Mouse (Mus musculus) stomach, embryonic 15.5 days (tissue): ENCODE data around the gene Selenov. TPM values are rescaled to one million over a fixed set of nuclear protein-coding genes. Genes with fewer than 3 reads are reported as not detected.

Experiments
- ATAC-seq: fragments of 200-750 bp; cut with Nextera tagmentation; 2 replicates; pipeline ENCODE4 v1.8.0; 2017; ENCODE audit warnings: low read depth, moderate number of reproducible peaks, moderate TSS enrichment; ENCODE audit not compliant: insufficient read depth, low FRiP score
- H3K27ac ChIP-seq: fragments of 300-500 bp; sonication (generic); 2 replicates; pipeline ENCODE4 v1.5.1; 2015; ENCODE audit warnings: mild to moderate bottlenecking, inconsistent platforms
- H3K27me3 ChIP-seq: fragments of 300-500 bp; sonication (generic); replicated peaks from 2 replicates; pipeline ENCODE4 v1.6.1; 2015; ENCODE audit warnings: inconsistent platforms
- H3K36me3 ChIP-seq: fragments of 300-500 bp; sonication (generic); 2 replicates; pipeline ENCODE4 v1.6.1; 2015; ENCODE audit warnings: inconsistent platforms
- H3K4me1 ChIP-seq: fragments of 300-500 bp; sonication (generic); 2 replicates; pipeline ENCODE4 v1.6.1; 2015; ENCODE audit warnings: inconsistent platforms
- H3K4me2 ChIP-seq: fragments of 300-500 bp; sonication (generic); 2 replicates; pipeline ENCODE4 v1.6.1; 2015; ENCODE audit warnings: mild to moderate bottlenecking, inconsistent platforms
- H3K4me3 ChIP-seq: fragments of 300-500 bp; sonication (generic); replicated peaks from 2 replicates; pipeline ENCODE4 v1.5.1; 2015; ENCODE audit warnings: inconsistent platforms
- H3K9ac ChIP-seq: fragments of 300-500 bp; sonication (generic); 2 replicates; pipeline ENCODE4 v1.6.1; 2015; ENCODE audit warnings: inconsistent platforms
- H3K9me3 ChIP-seq: fragments of 300-500 bp; sonication (generic); 2 replicates; pipeline ENCODE4 v1.6.1; 2016; ENCODE audit warnings: inconsistent platforms
- WGBS: fragments of 180-500 bp; shearing (Covaris S2); methylation state at CpG from one replicate; pipeline ENCODE4 v1.1.7; 2015; 5-methylcytosine and 5-hydroxymethylcytosine counted together
- polyA plus RNA-seq: library from polyadenylated mRNA; unstranded; fragments of >200 nt; fragmentation: Nextera tagmentation; extraction: Ambion mirVana; gene quantifications from 2 replicates; pipeline ENCODE4 v1.2.1, GENCODE M21; 2015

Selenov gene
- polyA plus RNA-seq, 1 experiment from 2014 or later, result 0.30 TPM

- peaks cover 7% of the 10 kb centered on the region for H3K4me1 ChIP-seq
- no peak for ATAC-seq
- H3K9ac ChIP-seq, result peak overlapping the region; percentile 82
- no peaks in the 10 kb centered on the region for H3K27me3 ChIP-seq
- WGBS, result 87% methylated on average over 7 of the region's 7 CpGs
- no peaks in the 10 kb centered on the region for H3K9me3 ChIP-seq
- H3K4me2 ChIP-seq, result peak overlapping the region; percentile 93
- H3K36me3 ChIP-seq, result no peaks in the 10 kb centered on the region
- H3K4me3 ChIP-seq, result peak overlapping the region; percentile 80
- H3K27ac ChIP-seq, result peak overlapping the region; percentile 80; the same call in 1 of the 2 replicates
Observed at GRCm38 (mm10) chr7:28278279-28278652, 12.7 kb downstream of the Selenov start.

- WGBS, result 5% methylated on average over 68 of the region's 68 CpGs
- ATAC-seq, result peak; percentile 76
- H3K27me3 ChIP-seq, result no peaks in the 10 kb centered on the region
Observed at GRCm38 (mm10) chr7:28277615-28278278, 13.2 kb downstream of the Selenov start, which contains the start of gene Eid2b. Eid2b (plus strand) TSS chr7:28277739.

GRCm38 (mm10) chr7:28277237-28277614 is 13.8 kb downstream of the Selenov start:
- WGBS, result 53% methylated on average over 8 of the region's 8 CpGs
- H3K27ac ChIP-seq, result no peak overlapping the region
- no peak overlapping the region for H3K9ac ChIP-seq
- H3K9me3 ChIP-seq, result no peaks in the 10 kb centered on the region
- no peak overlapping the region for H3K4me2 ChIP-seq
- ATAC-seq, result no peak
- H3K36me3 ChIP-seq, result no peaks in the 10 kb centered on the region
- peaks cover 7% of the 10 kb centered on the region for H3K4me1 ChIP-seq
- H3K27me3 ChIP-seq, result no peaks in the 10 kb centered on the region
- H3K4me3 ChIP-seq, result no peak overlapping the region

More at GRCm38 (mm10) chr7:28277615-28278278, 13.2 kb downstream of the Selenov start, which contains the start of gene Eid2b:
- H3K27ac ChIP-seq, result peak within 1 kb of the TSS; percentile 80
- no peaks in the 10 kb centered on the region for H3K36me3 ChIP-seq
- H3K9me3 ChIP-seq, result no peaks in the 10 kb centered on the region
- H3K4me3 ChIP-seq, result peak within 1 kb of the TSS; percentile 80
- peaks cover 7% of the 10 kb centered on the region for H3K4me1 ChIP-seq
- H3K4me2 ChIP-seq, result peak within 1 kb of the TSS; percentile 93
- H3K9ac ChIP-seq, result peak within 1 kb of the TSS; percentile 82

- 68% methylated on average over 3 of the region's 3 CpGs for WGBS
- no peaks in the 10 kb centered on the region for H3K9me3 ChIP-seq
Observed at GRCm38 (mm10) chr7:28271761-28272160, 19.2 kb downstream of the Selenov start.

GRCm38 (mm10) chr7:28269355-28269754 is 21.6 kb downstream of the Selenov start:
- peaks cover 7% of the 10 kb centered on the region; the same call in 1 of the 2 replicates for H3K36me3 ChIP-seq
- H3K4me1 ChIP-seq, result 0 out of 2 replicates have a peak, but pooled peaks cover 4% of the 10 kb centered on the region
- 92% methylated on average over 12 of the region's 12 CpGs for WGBS
- 0 out of 2 replicates have a peak overlapping the region, but pooled peaks have one; percentile 67 for H3K4me2 ChIP-seq
- H3K27ac ChIP-seq, result no peak overlapping the region
- no peak overlapping the region for H3K4me3 ChIP-seq
- no peaks in the 10 kb centered on the region for H3K27me3 ChIP-seq
- H3K9me3 ChIP-seq, result no peaks in the 10 kb centered on the region
- H3K9ac ChIP-seq, result no peak overlapping the region
- ATAC-seq, result no peak

More at GRCm38 (mm10) chr7:28271761-28272160, 19.2 kb downstream of the Selenov start:
- ATAC-seq, result no peak
- Histone ChIP-seq H3K9ac (no peak overlapping the region), H3K36me3 (peaks cover 7% of the 10 kb centered on the region; the same call in 1 of the 2 replicates), H3K27ac (no peak overlapping the region), H3K4me1 (0 out of 2 replicates have a peak, but pooled peaks cover 4% of the 10 kb centered on the region), H3K27me3 (no peaks in the 10 kb centered on the region), H3K4me3 (no peak overlapping the region), H3K4me2 (no peak overlapping the region)

- 0 out of 2 replicates have a peak, but pooled peaks cover 4% of the 10 kb centered on the region for H3K4me1 ChIP-seq
- 24% methylated on average over 16 of the region's 16 CpGs for WGBS
- no peaks in the 10 kb centered on the region for H3K27me3 ChIP-seq
- H3K9me3 ChIP-seq, result no peaks in the 10 kb centered on the region
- H3K4me3 ChIP-seq, result peak overlapping the region; percentile 86
- peak overlapping the region; percentile 67 for H3K4me2 ChIP-seq
- peak overlapping the region; percentile 86 for H3K27ac ChIP-seq
- no peak for ATAC-seq
- H3K9ac ChIP-seq, result peak overlapping the region; percentile 98
- H3K36me3 ChIP-seq, result peaks cover 7% of the 10 kb centered on the region; the same call in 1 of the 2 replicates
Observed at GRCm38 (mm10) chr7:28268576-28268975, 22.4 kb downstream of the Selenov start.

GRCm38 (mm10) chr7:28268042-28268531 is 22.9 kb downstream of the Selenov start:
- under 1% methylated on average over 48 of the region's 62 CpGs for WGBS
- H3K4me2 ChIP-seq, result peak overlapping the region; percentile 67

GRCm38 (mm10) chr7:28267129-28268041 is 23.6 kb downstream of the Selenov start, which contains the start of gene Eid2:
Eid2 (plus strand) TSS chr7:28267881.
- Histone ChIP-seq H3K27me3 (no peaks in the 10 kb centered on the region), H3K4me3 (peak within 1 kb of the TSS; percentile 86), H3K4me1 (0 out of 2 replicates have a peak, but pooled peaks cover 4% of the 10 kb centered on the region), H3K9ac (peak within 1 kb of the TSS; percentile 98), H3K27ac (peak within 1 kb of the TSS; percentile 86), H3K36me3 (peaks cover 7% of the 10 kb centered on the region; the same call in 1 of the 2 replicates), H3K9me3 (no peaks in the 10 kb centered on the region), H3K4me2 (peak within 1 kb of the TSS; percentile 67)
- peak; percentile 79 for ATAC-seq
- 6% methylated on average over 56 of the region's 57 CpGs for WGBS

More at GRCm38 (mm10) chr7:28268042-28268531, 22.9 kb downstream of the Selenov start:
- peak; percentile 61 for ATAC-seq
- Histone ChIP-seq H3K9ac (peak overlapping the region; percentile 98), H3K36me3 (peaks cover 7% of the 10 kb centered on the region; the same call in 1 of the 2 replicates), H3K27me3 (no peaks in the 10 kb centered on the region), H3K4me1 (0 out of 2 replicates have a peak, but pooled peaks cover 4% of the 10 kb centered on the region), H3K4me3 (peak overlapping the region; percentile 86), H3K9me3 (no peaks in the 10 kb centered on the region), H3K27ac (peak overlapping the region; percentile 86)

GRCm38 (mm10) chr7:28265391-28265790 is 25.6 kb downstream of the Selenov start:
- WGBS, result 88% methylated on average over 13 of the region's 13 CpGs
- H3K36me3 ChIP-seq, result peaks cover 5% of the 10 kb centered on the region; the same call in 1 of the 2 replicates

GRCm38 (mm10) chr7:28263786-28264185 is 27.2 kb downstream of the Selenov start:
- no peaks in the 10 kb centered on the region for H3K36me3 ChIP-seq
- H3K27me3 ChIP-seq, result no peaks in the 10 kb centered on the region
- no peaks in the 10 kb centered on the region for H3K9me3 ChIP-seq
- no peak overlapping the region for H3K27ac ChIP-seq
- no peaks in the 10 kb centered on the region for H3K4me1 ChIP-seq
- no peak overlapping the region for H3K4me3 ChIP-seq
- WGBS, result 3% methylated on average over 15 of the region's 15 CpGs
- H3K9ac ChIP-seq, result no peak overlapping the region
- H3K4me2 ChIP-seq, result no peak overlapping the region
- no peak for ATAC-seq

More at GRCm38 (mm10) chr7:28265391-28265790, 25.6 kb downstream of the Selenov start:
- no peak for ATAC-seq
- H3K9ac ChIP-seq, result no peak overlapping the region
- no peak overlapping the region for H3K4me2 ChIP-seq
- no peak overlapping the region for H3K4me3 ChIP-seq
- no peaks in the 10 kb centered on the region for H3K9me3 ChIP-seq
- no peaks in the 10 kb centered on the region for H3K27me3 ChIP-seq
- H3K27ac ChIP-seq, result no peak overlapping the region
- 0 out of 2 replicates have a peak, but pooled peaks cover 4% of the 10 kb centered on the region for H3K4me1 ChIP-seq

GRCm38 (mm10) chr7:28262861-28263260 is 28.1 kb downstream of the Selenov start:
- no peaks in the 10 kb centered on the region for H3K4me1 ChIP-seq
- 46% methylated on average over 5 of the region's 5 CpGs for WGBS
- no peaks in the 10 kb centered on the region for H3K27me3 ChIP-seq
- no peak for ATAC-seq
- H3K9ac ChIP-seq, result no peak overlapping the region
- H3K27ac ChIP-seq, result no peak overlapping the region
- H3K9me3 ChIP-seq, result no peaks in the 10 kb centered on the region
- H3K36me3 ChIP-seq, result no peaks in the 10 kb centered on the region
- no peak overlapping the region for H3K4me2 ChIP-seq
- no peak overlapping the region for H3K4me3 ChIP-seq
